In genomic region chr17:30053463-30053862, GRCm38 (mm10) we compare ENCODE assay signal across 11 mouse cellular contexts. TPM values are rescaled to one million over a fixed set of nuclear protein-coding genes. Genes with fewer than 3 reads are reported as not detected.
DNase-seq lines count a peak whose midpoint lies in the region; ATAC-seq and TF ChIP-seq lines count a peak whose summit lies in the region.
"Had no signal": no experiment of that assay in that cellular context is flagged by ENCODE, and none has a peak within 500 bp of the region (broad histone marks: within the 10 kb centered on the region; RNA-seq: fewer than 3 reads in every experiment).

No protein-coding gene starts in this region.

- ATAC-seq in frontal cortex, adult (ENCODE audit: low TSS enrichment): peak; percentile 80; the same call in 1 of the 2 replicates
- no peak for ATAC-seq in forebrain, embryonic 15.5 days (replicated peaks)
- ATAC-seq: inflammation-experienced regulatory T-cells, adult 6 months had no signal

- no peak for TF ChIP-seq CTCF in layer of hippocampus, adult 2 months (conservative IDR thresholded peaks at IDR 0.05)

- no peaks in the 10 kb centered on the region for H3K36me3 ChIP-seq in forebrain, embryonic 15.5 days

- no peak overlapping the region; the same call in 1 of the 2 replicates for H3K4me3 ChIP-seq in layer of hippocampus, adult 2 months
- no peak overlapping the region for H3K4me3 ChIP-seq in forebrain, embryonic 15.5 days

- DNase-seq in frontal cortex, postnatal 14 days (ENCODE audit: low spot score in 2 of 2): no peak
- peak in 1 of 2 experiments; percentile 53 for DNase-seq in layer of hippocampus, adult 2 months (ENCODE audit: low spot score in 2 of 2)
- no peak for DNase-seq in layer of hippocampus, postnatal 25 days (ENCODE audit: extremely low spot score in 1 of 2, low spot score in 1 of 2)
- DNase-seq in right cerebral cortex, adult 18-20 months: peak; percentile 42
- no peak for DNase-seq in right cerebral cortex, postnatal 4 days
- no peak for DNase-seq in urinary bladder, adult 18-20 months (ENCODE audit: low spot score in 2 of 2)
- DNase-seq: cerebellum, postnatal 14 days; thymus, postnatal 14 days had no signal

- H3K4me1 ChIP-seq in forebrain, embryonic 15.5 days: peaks cover 26% of the 10 kb centered on the region

- H3K4me2 ChIP-seq in forebrain, embryonic 15.5 days (replicated peaks): no peak overlapping the region

- no peaks in the 10 kb centered on the region for H3K9me3 ChIP-seq in forebrain, embryonic 15.5 days

- H3K9ac ChIP-seq in forebrain, embryonic 15.5 days (replicated peaks): no peak overlapping the region

- H3K27ac ChIP-seq in layer of hippocampus, adult 2 months: peak overlapping the region; percentile 61
- H3K27ac ChIP-seq in forebrain, embryonic 15.5 days (replicated peaks): no peak overlapping the region

- H3K27me3 ChIP-seq in forebrain, embryonic 15.5 days: no peaks in the 10 kb centered on the region

- 77% methylated on average over 9 of the region's 9 CpGs for WGBS in forebrain, embryonic 15.5 days

RNA-seq across cellular contexts. Expression of gene Zfand3, which starts 48.9 kb away (rescaled TPM):
- 100 to 1,000 TPM; 112 to 118 TPM for total RNA-seq in layer of hippocampus, adult 2 months (2021)
- total RNA-seq in layer of hippocampus, postnatal 25 days (2021): 100 to 1,000 TPM; 114 to 119 TPM
- 57.0 and 64.2 TPM in 2 replicates for polyA plus RNA-seq in forebrain, embryonic 15.5 days (2015; fragmentation: Nextera tagmentation; extraction: Ambion mirVana)
